Mouse (Mus musculus) spleen, postnatal 36 days (tissue): ENCODE results near the gene Gmds.

Experiments used
- DNase-seq, 2 experiments: peaks; one replicate each; pipeline ENCODE4 v3.0.0; 2022; ENCODE audit warnings: low spot score in 2 of 2, mixed read lengths in 1 of 2

Gene Gmds

DNA sequence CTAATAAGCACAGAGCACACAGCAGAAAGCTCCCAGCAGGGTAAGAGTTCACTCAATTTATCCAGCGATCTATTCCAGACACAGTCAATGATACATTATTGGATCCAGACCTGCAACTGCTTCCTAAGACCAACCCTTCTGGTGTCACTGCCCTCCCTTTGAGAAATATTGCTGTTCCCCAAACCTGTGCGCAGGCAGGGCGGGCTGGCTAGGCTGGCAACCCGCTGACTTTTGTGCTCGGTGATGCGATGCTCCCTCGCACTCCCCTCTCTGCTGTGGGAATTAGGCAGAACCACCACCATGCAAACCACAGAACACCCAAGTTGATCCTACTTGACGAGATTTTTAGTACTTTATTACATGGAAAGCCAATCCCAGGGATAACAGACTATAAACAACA, 304.4 kb downstream of the Gmds start:
- DNase-seq: no peak

DNA sequence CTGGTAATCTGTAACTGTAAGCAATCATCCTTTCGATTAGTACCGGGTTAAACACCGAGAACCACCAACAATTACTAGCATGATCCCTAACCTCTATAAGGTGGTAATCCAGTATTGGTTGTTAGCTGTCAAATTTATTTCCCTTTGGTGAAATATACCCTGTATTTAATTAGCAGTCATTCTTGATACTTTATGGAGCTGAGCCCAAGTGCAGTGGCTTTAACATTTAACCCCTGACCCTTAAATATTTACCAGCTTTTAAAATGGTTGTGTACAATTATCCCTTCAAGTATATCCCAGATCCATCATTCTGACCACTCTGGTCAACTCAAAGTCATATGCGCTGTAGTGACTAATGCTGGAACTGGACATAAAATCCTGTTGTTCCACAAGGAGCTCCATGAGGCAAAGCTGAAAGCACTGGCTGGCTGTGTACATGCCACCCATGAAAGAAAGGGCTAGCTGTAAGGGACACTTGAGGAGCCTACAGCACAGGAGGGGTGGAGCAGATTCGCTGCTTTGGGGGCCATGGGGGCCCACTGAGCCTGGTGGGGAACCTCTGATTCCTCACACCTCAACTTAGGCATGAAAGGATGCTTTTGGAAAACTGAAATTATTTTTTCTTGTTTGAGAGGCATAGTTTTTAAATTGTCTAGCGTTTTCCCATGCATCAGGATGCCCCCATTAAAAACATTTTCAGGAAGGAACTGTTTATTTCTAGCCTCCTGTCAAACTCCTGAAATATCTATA, 312.1 kb downstream of the Gmds start:
- no peak for DNase-seq

DNA sequence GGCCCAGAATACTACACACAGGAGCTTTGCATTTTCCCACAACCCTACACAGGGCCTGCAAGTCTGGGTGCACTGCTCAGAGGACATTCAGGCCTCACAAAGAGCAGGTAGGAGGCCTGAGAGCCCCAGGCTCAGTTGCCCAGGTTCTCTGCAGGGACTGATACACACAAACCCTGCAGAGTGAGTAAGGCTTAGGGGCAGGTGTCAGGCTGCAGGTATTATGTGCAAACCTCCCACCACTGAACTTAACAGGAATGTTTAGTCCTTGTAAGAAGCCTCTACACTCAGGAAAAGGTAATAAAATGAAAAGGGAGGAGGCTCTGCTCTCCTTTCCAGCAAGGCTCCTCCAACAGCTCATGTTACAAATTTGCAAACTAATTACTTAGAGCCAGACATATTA, 313.7 kb downstream of the Gmds start:
- no peak for DNase-seq

DNA sequence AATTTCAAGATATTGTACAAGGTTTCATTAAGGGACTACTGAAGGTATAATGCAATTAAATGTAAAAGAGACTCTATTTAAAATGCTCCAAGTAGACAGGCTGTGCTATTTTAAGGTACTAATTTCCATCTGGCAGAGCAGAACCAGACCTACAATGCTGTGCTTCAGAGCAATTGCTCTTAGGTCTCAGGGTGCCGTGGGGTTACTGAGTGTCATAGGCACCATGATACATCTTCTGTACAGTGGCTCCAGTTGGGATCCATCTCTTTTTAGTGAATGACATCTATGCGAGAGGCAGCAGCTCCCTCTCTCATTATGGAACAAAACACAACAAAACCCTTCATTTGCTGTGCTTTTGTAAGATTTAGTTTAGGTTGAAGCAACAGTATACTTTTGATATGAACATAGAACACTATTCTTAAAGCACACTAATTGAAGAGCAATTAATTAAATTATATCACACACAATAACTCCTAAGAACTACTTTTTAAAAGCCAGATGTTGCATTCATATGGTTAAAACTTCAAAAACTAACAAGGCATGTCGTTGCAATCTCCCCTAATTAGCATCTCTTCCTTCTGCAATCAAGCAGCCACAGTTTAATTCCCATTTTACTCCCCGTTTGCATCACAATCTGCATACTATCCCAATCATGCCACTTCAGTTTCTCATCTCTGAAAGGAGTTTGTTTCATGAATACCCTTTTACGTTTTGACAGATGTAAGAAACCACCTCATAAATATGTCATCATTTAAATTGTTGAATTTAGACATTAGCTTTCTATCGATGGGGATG, 317.9 kb downstream of the Gmds start:
- no peak for DNase-seq

DNA sequence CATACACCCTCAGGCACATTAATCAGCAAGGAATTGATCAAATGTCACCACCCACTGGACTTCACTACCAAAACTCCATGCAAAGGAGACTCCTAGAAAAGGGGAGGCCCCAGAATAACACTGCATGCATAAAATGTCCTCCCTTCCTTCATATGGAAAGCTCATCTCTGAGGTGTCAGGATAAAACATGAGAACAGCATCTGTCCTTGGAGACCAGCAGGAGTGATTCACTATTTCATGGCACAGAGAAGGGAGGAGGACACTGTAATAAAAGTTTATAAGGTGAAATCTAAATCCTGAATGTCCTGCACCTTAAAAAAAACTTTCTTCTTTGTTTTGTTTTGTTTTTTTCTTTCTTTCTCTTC, 319.3 kb downstream of the Gmds start:
- DNase-seq: no peak

DNA sequence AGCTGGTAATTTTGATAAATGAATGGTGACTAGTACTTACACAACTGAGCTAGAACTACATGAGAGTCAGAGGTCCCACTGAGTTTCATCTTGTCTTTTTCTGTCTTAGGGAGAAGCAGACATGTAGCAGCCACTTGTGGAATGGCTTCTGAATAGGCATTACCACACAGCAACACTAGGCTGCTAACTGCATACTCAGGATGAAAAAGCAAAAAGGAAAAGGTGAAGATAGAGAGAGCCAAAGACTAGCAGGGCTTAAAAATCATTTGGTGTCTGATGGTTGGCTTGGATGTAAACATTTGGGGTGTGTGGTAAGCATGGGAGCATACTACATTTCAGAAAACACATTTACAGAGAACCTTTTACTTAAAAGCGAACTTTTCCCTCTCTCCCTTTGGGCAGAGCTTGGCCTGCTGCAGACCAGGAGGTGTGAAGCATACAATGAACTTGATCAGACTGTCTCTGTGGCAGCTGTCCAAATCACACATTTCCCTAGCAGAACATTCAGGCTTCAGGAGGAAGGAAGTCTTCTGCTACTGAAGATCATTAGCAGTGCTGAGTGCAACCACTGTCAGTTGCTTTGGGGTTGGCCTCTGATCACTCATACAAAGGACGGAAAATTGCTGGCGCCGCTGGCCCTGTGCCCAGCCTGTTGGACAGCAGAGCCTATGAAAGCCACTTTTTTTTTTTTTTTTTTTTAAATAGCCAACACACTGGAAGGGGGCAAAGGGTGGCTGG, 319.9 kb downstream of the Gmds start:
- DNase-seq: peak; percentile 5 to 8

DNA sequence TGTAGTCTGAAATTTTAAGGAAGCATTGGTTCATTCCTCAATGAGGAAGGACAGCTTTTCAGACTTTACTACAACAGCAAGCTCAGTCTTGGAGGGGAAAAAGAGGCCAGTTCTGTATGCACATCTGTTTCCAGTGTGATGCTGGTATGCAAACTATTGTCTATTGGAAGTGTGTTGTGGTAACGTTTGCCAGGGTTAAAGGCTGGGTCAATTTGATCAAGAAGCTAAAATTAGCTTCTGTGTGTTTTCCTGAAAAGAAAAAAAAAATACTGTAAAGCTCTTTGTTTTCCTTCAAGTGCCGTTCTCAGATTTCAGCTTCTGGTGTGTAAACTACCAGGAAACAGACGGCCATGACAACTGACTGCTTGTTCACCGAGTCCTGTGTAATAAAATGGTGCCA, 329.7 kb downstream of the Gmds start:
- DNase-seq: no peak

DNA sequence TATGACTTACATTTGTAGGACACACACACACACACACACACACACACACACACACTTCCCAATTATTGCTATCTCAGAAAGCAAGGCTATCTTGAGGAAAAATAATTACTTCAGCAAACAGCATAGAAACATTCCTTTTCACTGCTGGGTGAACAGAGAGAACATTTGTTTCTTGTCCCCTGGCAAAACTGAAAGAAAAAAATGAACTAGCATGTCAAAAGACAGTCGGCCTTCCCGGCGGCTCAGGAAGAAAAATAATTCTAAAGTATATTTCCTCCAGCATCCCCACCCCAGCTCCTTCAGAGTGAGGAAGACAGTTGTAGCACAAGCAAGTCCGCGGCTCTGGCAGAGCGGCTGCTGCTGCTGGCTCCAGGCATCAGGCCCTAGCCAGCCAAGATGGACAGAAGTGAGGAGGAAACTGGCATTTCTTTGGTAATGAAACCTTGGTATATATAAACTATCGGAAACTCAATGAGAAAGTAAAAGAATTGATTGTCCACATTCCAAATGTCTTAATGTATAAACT, 330.4 kb downstream of the Gmds start:
- DNase-seq: no peak

DNA sequence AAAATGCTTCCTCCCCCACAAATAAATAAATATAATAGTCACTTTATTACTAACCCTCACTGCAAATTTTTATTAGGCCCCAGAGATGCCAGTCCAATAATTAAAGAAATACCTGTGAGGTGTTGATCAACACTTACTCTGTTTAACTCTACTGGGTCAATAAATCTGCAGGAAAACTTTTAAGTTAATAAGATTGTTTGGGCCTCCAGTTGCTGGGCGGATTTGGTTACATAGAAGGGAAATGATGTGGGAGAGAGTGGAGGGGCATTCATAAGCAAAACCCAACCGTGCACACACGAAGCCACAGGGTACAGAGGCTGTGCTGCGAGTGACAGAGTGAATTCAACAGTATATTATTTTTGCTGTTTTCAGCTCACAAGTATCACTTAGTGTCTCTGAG, 345.1 kb downstream of the Gmds start:
- no peak for DNase-seq

DNA sequence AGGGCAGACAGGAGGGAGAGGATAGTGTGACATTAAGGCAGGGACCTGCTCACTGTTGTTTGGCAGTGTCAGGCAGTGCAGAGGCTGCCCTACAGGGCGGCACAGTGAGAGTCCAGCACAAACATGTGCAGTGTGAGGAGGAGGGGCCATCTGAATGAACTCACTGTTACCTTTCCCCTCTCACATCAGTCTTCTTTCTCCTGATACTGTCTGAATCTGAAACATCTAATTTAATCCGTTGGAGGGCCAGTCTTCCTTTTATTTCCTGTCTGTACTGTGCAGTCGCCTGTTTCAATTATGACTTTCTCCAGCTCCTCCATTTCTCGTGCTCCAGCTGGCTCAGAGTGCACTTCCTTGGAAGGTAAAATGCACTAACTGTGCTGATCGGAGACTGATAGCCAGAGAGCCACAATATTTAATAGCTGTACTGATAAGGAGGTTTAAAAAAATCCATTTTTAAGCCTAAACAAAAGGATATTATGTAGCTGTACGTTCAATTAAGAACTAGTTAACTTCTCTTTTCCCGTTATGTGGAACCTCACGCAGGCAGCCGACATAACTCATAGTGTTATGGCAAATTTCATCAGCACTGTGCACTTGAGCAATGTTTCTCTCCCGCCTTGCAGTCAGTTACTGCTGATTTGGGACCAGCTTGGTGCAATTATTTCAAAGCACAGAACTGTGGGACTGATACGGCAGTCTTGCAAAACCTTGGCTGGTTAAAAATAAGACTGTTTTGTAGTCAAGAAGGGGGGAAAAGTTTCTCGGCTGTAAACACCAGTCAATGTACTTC, 345.9 kb downstream of the Gmds start:
- DNase-seq: no peak

DNA sequence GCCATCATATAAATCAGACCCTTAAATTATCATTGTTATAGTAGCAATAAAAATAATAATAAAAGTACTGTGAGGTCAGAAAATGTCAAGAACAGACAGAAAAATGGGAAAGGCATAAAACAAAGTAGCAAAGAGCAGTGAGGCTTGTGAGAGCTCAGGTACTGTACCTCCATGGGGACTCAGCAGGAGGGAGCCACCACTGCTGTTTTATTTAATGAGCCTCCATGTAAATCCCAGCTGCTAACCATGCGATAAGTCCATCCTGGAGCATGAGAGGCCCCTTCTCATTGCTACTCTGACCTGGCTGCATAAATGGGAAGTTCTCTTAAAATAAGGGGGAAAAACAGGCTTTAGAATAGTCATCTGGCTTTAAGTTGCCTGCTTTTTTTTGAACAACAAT, 357.3 kb downstream of the Gmds start:
- no peak for DNase-seq

DNA sequence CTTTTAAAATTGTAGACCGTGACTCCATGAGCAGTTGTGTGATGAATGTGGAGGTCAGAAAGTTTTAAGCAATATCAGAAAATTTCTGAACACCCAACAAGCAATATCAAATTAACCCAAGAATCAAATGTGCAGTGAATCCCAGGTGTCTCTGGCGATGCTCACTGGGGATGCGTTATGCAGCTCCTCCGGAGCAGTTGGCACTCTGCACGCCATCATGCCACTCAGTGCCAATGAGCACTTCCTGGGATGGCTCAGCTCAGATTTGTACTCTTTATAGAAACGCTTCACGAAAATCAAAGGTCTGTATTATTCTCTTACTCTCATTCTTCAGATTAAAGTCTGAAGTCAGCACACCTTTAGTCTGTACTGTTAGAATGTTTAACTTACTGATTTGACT, 360.4 kb downstream of the Gmds start:
- DNase-seq: no peak

DNA sequence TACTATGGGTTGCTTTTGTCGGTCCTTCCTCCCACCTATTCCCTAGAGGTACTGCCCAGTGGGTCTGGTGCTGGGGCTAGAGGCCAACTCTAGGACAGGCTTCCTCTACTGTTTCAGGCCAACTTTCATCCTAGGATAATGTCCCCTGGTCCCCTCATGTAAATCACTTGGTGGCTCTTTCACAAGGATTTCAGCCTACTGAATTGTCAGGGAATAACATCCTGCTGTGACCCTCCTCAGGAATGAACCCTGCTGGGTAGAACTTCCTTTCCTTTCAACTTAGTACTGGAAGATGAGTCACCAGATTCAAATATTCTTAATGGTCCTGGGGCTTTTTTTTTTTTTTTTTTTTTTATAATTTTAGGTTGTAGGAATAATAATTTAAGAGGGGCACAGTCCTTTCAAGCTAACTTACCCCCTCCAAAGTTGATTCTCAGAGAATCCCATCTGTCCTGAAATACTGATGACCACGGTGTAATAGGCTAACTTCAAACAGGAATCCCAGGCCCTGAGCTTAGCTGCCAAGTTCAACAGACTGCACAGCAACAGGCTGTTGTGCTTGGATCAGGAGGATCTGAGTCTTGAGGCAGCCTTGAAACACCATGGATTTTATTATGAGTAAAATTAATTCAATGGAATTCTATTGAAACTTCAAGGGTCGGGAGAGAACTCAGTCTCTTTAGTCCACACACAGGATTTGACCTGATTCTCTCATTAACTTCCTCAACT, 363.6 kb downstream of the Gmds start:
- DNase-seq: no peak

DNA sequence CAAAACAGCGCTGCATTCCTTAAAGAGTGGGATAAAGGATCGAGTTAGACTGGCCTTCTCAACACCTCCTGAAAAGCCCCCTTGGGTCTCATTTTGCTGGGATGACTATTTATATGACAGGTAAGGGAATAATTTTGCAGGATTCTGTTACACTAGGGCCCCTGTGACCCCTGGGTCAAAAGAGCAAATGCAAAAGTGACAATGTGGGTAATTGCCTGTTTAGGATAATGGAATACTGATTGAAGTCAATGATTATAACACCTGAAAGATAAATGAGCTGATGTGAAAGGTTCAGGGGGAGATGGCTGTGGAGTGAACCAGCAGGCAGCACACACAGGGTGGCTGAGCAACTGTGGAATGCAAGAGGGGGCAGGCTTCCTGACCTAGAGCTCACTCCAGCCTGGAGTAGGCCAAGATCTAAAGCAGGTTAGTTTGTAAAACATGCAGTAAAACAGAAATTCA, 367.5 kb downstream of the Gmds start:
- DNase-seq: no peak

DNA sequence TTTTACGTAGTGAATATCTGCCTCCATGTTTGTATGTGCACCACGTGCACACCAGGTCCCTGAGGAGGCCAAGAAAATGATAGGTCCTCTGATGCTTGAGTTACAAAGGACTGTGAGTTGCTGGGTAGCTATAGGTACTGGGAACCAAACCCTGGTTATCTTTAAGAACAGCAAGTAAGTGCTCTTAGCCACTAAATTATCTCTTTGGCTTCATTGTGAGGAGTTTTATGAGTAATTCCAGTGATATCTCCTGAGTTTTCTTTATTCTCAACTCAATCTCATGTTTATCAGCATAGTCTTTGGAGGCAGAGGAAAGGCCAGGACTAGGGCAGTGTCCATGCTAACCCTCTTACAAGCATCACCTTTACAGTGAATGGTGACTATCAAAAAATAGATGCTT, 370.3 kb downstream of the Gmds start:
- DNase-seq: no peak

DNA sequence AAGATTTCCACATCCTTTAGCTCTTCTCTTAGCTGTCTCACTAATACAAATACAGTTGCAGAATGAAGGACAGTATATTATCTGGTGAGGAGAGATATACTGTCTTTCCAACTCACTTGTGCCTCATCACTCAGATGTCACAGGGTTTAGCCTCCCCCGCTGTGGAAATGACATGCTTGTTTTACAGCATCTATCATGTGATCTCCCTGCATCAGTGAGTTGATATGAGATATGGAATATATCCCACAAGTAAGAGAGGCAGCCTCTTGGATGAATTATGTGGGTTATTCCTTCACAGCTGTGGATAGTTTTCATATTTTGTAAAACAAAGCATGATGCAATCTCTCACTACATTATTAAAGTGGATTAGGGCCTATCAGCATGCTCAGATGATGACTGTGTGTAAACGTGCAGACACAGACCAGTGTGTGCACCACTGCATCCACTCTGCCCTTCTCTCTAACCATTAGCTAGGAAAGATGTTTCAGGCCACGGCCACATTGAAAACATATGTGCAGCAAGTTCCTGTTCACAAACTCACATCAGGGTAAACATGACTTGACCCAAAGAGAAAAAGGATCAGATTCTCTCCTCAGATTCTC, 371.5 kb downstream of the Gmds start:
- DNase-seq: no peak

DNA sequence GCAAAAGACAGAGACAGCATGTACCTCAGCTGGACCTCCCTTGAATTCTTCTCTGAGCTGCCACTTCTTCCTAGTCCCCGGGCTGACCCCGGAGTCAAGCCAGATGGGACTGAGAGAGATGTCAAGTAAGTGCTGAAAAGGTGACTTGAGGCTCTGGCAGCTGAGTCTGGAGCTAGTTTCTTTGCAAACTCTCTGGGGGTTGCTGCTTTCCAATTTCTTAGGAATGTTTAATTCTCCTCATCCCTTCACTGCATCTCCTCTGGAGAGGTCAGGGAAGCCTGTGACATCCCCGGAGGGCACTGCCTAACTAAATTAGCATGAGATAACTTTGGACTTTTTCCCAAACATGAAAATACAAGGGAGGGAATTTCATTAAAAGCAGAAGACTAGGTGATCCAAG, 378.0 kb downstream of the Gmds start:
- DNase-seq: no peak

DNA sequence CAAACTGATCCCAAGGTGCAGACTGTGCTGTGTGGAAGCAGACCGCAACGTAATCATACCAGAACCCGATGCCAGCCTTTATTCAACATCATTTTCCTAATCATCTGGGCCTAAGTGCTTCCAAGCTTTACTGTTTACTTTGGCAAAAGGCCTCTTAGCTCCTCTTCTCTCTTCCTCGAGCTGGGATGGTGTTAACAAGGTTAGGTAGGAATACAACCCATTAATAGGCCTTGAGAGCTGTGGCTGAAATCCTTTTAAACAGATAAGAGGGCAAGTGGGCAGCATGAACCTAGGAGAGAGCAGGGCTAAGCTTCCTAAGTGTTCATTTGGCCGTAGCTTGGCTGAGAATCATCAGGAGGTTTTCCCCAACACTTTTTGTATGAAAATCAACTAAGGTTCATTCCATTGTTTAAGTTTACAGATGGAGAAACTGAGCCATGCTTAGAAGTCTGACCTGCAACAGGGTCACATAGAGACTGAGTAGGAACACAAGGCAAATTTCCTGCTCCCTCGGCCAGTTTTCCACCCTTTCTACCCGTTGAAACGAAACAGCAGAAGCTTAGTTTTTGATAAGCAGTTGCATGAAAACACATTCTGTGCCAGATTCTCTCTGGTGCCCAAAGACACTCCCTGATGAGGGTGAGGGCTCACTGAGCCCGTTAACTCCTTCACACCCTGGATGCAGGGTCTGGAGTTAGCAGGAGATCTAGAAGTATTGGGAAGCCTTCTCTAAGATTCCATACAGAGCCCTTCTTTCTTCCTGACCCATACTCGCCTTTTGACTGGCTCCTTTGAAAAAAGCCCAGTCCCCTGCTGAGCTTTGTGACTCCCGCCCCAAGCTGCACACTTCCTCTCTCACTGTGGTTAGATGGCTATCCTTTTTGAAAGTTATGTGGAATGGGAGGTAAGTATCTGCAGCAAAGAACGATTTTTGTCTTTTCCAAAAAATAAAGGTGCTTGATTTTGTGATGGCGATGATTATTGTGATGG, 379.9 kb downstream of the Gmds start:
- no peak for DNase-seq

DNA sequence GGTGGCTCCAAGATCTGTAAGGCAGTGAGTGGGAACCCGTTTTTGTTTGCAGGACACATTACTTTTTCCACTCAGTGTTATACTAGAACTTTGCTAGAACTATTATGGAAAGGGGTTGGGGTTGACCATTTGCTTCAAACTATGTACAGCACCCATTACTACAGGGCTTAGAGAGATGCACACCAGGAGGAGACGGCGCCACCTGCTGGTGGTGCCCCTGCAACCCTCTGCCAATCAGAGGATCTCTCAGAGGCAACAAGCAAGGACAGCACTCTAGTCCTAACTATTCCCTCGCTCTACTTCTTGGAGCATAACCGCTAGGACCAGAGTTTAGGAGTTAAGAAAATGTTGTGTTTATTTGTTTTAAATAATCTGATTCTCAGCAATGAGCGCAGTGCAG, 382.0 kb downstream of the Gmds start:
- DNase-seq: peak; percentile 7 to 18
